Mouse (Mus musculus) embryo, embryonic 11 days (tissue): ENCODE data around the gene Lrrk1.
A peak's percentile ranks its signal among the peaks of the same experiment; 100 is the strongest.

Experiments used
- DNase-seq: peaks from one replicate; pipeline ENCODE4 v3.0.0-alpha.2; 2015

The Lrrk1 gene

DNA sequence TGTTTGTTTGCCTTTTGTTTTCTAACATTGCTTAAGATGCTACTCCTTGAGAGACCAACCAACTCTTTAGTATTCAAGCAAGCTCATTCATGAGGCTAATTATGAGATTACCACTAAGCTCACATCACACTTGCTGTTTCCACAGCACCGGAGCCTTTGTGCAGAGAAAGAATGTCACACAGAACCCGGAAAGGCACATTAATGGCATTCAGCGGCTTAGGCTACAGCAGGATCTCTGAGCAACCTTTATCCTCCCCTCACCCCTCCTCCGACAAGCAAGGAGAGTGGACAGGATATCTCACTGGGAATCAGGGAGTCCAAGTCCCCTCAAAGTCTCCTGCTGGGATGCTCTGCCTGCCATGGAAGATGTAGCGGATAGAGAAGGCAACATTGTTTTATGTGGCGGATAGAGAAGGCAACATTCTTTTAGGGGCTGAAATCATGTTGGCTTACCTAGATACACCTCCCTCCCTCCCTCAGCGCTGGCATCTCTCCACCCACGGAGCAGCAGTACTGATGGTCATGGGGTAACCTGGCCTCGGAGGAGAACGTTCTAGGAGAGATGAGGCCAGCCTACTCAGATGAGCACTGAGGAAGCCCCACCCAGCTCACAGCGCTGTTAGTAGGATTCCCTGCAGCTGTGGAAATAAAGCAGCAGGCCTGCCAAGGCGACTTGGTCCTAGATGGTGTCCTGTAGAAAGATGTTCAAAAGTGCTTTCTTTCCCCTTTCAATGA, 91.1 kb downstream of the Lrrk1 start:
- peak; percentile 23 for DNase-seq

- DNase-seq, result peak; percentile 58
Observed at GRCm38 (mm10) chr7:66292552-66293376, 95.4 kb downstream of the Lrrk1 start.

DNA sequence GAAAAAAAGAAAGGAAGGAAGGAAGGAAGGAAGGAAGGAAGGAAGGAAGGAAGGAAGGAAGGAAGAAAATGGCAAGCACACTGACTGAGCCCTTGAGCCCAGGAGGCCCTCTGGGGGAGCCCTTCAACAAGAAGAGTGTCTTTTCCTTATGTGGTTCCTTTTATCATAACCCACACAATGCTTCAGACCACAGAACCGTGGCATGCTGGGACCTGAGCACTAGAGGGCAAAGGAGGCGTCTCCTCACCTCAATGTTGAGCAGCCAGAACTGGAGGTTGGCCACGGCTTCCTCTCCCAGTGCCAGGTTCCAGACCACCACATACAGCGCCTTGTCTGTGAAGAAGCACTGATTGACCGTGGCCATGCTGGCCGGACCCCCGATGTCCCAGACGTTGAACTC, 96.1 kb downstream of the Lrrk1 start:
- no peak for DNase-seq

GRCm38 (mm10) chr7:66282984-66283612, 105.1 kb downstream of the Lrrk1 start:
- DNase-seq, result peak; percentile 66

DNA sequence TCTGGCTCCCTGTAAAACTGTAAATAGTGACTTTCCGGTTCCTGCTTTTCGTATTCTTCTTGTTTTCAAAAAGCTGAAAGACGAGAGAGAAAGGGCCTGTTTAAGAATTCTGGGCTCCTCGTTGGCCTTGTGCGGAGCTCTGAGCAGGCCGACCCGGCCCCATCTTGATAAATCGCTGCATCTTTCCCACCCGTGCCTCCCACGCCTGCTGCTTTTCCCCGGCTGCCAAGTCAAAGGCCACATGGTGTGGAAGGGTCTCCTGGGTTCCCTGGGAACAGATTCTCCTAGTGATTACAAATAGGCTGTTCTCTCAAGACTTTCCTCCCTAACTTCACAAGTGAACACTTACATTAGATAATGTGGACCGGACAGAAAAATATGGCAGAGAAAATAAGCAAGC, 105.9 kb downstream of the Lrrk1 start:
- no peak for DNase-seq

- DNase-seq, result no peak
Observed at GRCm38 (mm10) chr7:66278001-66278400, 110.1 kb downstream of the Lrrk1 start.

DNA sequence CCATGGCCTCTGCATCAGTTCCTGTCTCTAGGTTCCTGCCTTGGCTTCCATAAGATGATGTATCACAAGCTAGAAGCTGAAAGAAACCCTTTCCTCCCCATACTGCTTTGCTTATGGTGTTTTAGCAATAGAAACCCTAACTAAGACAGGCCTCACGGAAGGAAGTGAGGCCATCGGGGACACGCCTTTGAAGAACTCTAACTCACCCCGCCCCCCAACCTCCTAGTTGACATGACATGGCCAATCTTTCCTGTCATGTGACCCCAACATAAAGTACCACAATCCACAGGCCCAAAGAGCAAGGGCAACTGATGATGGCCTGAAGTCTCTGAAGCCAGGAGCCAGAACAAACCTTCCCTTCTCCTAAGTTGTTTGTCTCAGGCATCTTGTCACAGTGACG, 114.7 kb downstream of the Lrrk1 start:
- no peak for DNase-seq

DNA sequence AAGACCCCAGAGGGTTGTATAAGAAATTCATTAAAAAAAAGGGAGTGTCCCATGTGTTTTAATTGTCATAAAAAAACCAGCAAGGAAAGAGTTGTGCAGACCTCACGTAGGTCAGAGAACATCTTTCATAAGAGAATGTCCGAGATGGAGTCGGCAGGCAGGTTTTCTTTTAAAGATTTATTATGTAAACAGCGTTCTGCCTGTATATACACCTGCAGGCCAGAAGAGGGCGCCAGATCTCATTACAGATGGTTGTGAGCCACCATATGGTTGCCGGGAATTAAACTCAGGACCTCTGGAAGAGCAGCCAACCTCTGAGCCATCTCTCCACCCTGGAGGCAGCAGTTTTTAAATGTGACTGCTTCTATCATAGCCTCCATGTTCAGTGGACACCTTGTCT, 116.9 kb downstream of the Lrrk1 start:
- no peak for DNase-seq

DNA sequence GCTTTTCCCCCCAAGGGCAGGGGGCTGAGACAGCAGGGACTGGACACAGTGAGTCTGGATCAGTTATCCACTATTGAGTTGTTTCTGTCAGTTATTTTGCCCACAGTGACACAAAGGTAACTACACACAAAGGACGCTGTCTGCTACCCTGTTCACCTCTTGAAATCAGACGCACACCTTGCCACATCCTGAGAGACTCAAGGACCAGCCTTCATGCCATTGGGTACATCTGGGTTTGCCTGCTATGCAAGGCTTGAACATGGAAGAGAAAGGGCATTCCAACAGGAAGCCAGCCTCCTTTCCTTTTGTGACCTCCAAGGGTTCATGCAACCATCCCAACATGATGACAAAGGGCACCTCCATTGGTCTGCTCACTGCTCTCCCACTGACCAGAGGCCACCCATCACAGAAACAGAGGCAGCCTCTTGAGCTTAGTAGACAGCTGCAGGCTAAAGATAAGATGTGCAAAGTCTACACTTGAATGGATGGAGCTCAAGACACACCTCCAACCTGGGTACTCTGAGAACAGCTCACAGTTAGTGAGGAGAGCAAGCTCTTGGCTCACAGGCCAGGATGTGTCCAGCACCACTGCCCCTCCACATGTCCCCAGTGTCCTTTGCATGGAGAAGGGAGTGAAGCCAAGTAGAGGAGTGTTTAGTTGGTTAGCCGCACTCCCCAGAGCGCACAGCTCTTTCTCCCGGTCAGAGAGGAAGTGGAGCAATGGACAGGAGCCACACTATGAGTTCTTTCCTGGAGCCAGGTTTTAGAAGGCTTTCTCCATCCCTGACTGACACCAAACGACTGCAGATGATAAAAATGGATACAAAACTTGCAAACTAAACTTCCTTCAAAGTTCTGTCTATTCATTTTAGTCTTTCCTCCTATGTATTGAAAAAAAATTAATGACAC, 121.0 kb downstream of the Lrrk1 start:
- DNase-seq, result no peak

GRCm38 (mm10) chr7:66263421-66263820, 124.7 kb downstream of the Lrrk1 start:
- DNase-seq, result no peak

- DNase-seq, result no peak
Observed at GRCm38 (mm10) chr7:66262570-66263156, 125.5 kb downstream of the Lrrk1 start.

GRCm38 (mm10) chr7:66260763-66261390, 127.3 kb downstream of the Lrrk1 start:
- no peak for DNase-seq

DNA sequence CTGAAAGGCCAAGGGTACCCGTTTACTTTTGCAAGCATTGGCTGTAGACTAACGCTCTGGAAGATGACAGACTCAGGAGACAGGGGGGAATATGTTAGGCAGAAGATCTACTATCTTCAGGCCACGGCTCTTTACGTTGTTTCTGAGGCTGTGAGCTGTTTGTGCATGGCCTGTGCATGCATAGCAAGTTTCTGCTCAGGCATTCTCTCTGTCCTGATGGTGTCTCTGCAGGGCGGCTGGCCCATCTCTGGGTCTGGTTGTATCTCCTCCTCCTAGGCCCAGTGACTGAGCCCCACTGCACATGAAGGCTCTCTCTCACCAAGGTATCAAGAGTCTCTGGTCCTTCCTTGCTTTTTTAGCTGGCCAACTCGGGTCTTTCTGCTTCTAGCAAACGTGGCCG, 127.9 kb downstream of the Lrrk1 start:
- DNase-seq, result no peak

DNA sequence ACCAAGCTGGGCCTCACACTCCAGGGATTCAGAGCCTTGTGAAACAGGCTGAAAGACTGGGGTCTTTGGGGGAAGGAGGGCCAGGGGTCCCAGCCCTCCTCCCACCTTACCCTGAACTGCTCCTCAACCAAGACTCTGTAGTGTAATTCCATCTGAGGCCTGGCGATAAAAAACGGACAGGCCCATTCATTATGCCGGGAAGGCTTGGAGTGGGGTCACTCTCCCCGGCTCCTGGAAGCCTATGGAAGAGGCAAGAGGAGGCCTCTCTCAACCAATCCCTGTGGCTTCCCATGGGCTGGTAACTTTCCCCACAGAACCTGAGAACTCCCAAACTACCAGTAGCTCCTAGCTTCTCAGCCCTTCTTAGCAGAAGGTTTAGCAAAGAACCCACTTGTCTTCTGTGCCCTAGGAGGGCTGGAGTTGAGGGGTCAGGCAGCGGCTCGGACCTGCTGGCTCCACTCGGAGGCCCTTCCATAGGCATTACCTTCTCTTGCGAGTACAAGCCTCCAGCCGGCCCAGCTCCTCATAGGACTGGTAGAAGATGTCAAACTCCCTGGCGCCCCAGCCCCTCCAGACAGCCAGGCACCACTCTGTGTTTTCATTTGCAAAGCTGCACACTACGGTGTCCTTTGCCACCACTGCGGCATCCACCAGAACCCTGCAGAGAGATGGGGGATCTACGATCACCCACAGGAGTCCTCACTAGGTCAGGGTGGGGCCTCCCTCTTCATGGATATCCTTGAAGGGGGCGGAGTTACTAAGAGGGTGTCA, 128.5 kb downstream of the Lrrk1 start:
- DNase-seq, result no peak

DNA sequence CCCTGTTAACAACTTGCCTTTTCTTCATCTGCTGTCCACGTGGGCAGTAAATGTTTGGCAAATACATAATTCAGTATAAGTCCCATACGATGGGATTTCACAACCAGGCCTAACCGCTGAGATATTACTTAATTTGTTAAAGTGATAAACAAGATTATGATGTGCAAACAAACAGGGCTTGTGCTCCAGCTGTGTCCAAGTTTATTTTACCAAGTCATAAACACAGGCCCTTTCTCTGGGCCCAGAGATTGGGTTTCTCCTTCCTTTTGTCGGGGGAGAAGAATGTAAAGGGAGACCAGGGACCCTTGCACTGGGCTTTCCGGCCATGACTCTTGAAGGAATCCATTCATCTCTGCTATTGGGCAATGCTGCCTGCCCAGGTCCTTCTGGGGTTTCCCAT, 129.2 kb downstream of the Lrrk1 start:
- no peak for DNase-seq

GRCm38 (mm10) chr7:66257232-66257631, 130.9 kb downstream of the Lrrk1 start:
- no peak for DNase-seq

DNA sequence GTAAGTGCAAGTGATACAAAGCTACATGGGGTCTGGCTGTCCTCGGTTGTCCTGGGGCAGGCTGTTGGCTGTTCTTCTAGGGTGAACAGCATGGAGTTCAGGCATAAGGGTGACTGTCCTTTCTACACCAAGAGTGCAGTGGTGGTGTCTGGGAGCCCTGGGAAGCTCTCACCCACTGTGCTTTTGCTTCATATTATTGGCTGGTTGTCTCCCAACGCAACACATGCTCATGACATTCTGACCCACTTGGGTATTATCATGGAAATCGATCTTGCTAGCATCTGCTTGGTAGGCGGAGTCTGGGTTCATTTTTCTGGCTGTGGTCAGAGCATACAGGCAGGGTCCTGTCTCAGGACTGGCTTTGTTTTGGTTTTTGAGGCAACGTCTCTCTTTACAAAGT, 131.7 kb downstream of the Lrrk1 start:
- no peak for DNase-seq

DNA sequence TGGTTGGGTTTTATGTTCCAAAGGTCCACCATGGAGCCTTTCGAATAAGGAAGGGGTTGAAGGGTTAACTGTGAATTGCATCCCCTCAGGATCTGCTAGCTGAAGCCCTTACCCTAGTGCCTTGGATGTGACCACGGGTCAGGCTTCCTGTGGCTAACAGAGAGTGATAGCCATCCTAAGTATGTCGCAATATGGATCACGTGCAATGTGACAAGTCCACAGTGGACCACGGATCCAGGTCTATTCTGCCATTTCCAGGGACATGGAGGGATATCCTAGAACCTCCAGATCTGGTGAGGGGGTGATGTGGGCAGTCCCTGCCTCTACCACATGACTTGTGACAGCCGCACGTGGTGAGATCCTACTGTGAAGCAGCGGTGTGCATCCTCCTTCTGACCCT, 133.2 kb downstream of the Lrrk1 start:
- DNase-seq, result no peak

DNA sequence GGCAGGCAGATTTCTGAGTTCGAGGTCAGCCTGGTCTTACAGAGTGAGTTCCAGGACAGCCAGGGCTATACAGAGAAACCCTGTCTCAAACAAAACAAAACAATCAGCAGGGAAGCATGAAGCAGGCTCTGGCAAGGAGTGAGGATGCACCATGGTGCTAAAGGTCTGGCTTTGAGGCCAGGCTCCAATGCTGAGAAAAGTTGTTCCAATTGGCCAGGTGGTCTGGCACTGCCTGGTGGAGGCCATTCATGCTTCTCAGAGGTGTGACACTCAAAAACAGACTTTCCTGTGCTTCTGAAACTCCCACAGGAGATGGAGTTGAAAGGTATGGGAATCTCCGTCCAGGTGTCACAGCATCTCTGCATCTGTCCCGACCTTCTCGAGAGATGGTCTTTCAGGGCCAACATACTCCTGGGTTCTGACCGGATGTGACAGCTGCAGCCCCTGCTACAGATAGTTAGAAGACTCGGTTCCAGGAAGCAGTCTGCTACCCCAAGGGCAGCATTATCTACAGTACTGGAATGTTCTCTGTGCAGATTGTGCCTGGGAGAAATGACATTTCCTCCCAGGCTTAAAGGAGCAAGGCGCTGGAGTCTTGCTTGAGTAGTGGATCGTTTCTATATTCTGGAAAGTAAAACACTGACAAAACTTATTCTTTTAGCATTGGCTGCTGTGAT, 134.0 kb downstream of the Lrrk1 start:
- DNase-seq, result no peak

GRCm38 (mm10) chr7:66250030-66250429, 138.1 kb downstream of the Lrrk1 start:
- peak; percentile 77 for DNase-seq

GRCm38 (mm10) chr7:66249426-66249825, 138.7 kb downstream of the Lrrk1 start:
- no peak for DNase-seq
